Comparison of ENCODE assay signal across 7 mouse cellular contexts in the genomic region with DNA sequence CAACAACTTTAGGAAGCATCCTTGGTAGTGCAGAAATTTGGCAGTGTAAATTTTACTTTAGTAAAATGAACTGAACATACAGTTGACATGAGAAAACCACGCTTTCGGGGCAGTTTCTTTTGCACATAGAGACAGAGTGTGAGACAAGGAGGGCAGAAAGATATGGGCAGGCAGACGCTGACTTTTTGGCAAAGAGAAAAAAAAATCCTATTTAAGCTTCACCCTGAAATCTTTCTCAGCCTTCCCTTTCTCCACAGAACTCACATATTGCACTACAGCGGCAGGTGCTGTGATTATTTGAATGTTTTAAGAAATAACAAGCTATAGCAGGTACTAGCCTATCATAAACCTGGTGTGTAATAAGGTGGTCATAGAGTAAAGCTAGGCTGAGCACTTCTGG. TPM values are rescaled to one million over a fixed set of nuclear protein-coding genes. Genes with fewer than 3 reads are reported as not detected.
A peak's percentile ranks its signal among the peaks of the same experiment; 100 is the strongest.
DNase-seq lines count a peak whose midpoint lies in the region; ATAC-seq and TF ChIP-seq lines count a peak whose summit lies in the region.

No protein-coding gene starts in this region.

- H3K36me3 ChIP-seq in kidney, postnatal 0 days (ENCODE audit: insufficient read depth, low read length): 0 out of 2 replicates have a peak, but pooled peaks cover 7% of the 10 kb centered on the region
- H3K36me3 ChIP-seq in embryonic facial prominence, embryonic 13.5 days: no peaks in the 10 kb centered on the region
- H3K36me3 ChIP-seq in forebrain, embryonic 15.5 days: no peaks in the 10 kb centered on the region
- no peaks in the 10 kb centered on the region for H3K36me3 ChIP-seq in midbrain, embryonic 14.5 days (ENCODE audit: control insufficient read depth, insufficient read depth, low read length)

- peak overlapping the region; percentile 84 for H3K27ac ChIP-seq in kidney, postnatal 0 days
- H3K27ac ChIP-seq in embryonic facial prominence, embryonic 13.5 days: no peak overlapping the region
- H3K27ac ChIP-seq in forebrain, embryonic 15.5 days (replicated peaks): 0 out of 2 replicates have a peak overlapping the region, but pooled peaks have one; percentile 15
- peak overlapping the region; percentile 46 for H3K27ac ChIP-seq in midbrain, embryonic 14.5 days (replicated peaks; ENCODE audit: low read depth, low read length)

- TF ChIP-seq CTCF in kidney, postnatal 0 days (IDR thresholded peaks at IDR 0.05; ENCODE audit: low read depth): no peak

- no peaks in the 10 kb centered on the region for H3K27me3 ChIP-seq in kidney, postnatal 0 days (ENCODE audit: insufficient read depth, low read length)
- peaks cover 67% of the 10 kb centered on the region for H3K27me3 ChIP-seq in embryonic facial prominence, embryonic 13.5 days
- peaks cover 44% of the 10 kb centered on the region for H3K27me3 ChIP-seq in forebrain, embryonic 15.5 days
- peaks cover 50% of the 10 kb centered on the region for H3K27me3 ChIP-seq in midbrain, embryonic 14.5 days (ENCODE audit: control insufficient read depth, insufficient read depth, low read length)

- WGBS in kidney, postnatal 0 days: 23% methylated on average over 4 of the region's 4 CpGs
- 27% methylated on average over 4 of the region's 4 CpGs for WGBS in embryonic facial prominence, embryonic 13.5 days
- WGBS in forebrain, embryonic 15.5 days: 18% methylated on average over 4 of the region's 4 CpGs
- WGBS in midbrain, embryonic 14.5 days: 11% methylated on average over 4 of the region's 4 CpGs

- DNase-seq in kidney, postnatal 0 days (ENCODE audit: low spot score): peak; percentile 46
- DNase-seq in kidney, adult 9 months: no peak
- DNase-seq in midbrain, embryonic 14.5 days: peak; percentile 34
- DNase-seq in right cerebral cortex, adult 2 months (ENCODE audit: low spot score in 2 of 2): no peak

- peak overlapping the region; percentile 90 for H3K9ac ChIP-seq in kidney, postnatal 0 days (ENCODE audit: low read depth, low read length)
- no peak overlapping the region for H3K9ac ChIP-seq in embryonic facial prominence, embryonic 13.5 days
- H3K9ac ChIP-seq in forebrain, embryonic 15.5 days (replicated peaks): 0 out of 2 replicates have a peak overlapping the region, but pooled peaks have one; percentile 26
- peak overlapping the region; percentile 47 for H3K9ac ChIP-seq in midbrain, embryonic 14.5 days (replicated peaks; ENCODE audit: low read length)

- no peaks in the 10 kb centered on the region; the same call in 1 of the 2 replicates for H3K4me1 ChIP-seq in kidney, postnatal 0 days (replicated peaks; ENCODE audit: insufficient read depth, low read length)
- H3K4me1 ChIP-seq in embryonic facial prominence, embryonic 13.5 days: peaks cover 17% of the 10 kb centered on the region
- peaks cover 25% of the 10 kb centered on the region for H3K4me1 ChIP-seq in forebrain, embryonic 15.5 days
- no peaks in the 10 kb centered on the region for H3K4me1 ChIP-seq in midbrain, embryonic 14.5 days (ENCODE audit: control insufficient read depth, insufficient read depth, low read length)

- H3K4me2 ChIP-seq in kidney, postnatal 0 days (ENCODE audit: low read length): peak overlapping the region; percentile 82
- peak overlapping the region; percentile 24; the same call in 1 of the 2 replicates for H3K4me2 ChIP-seq in embryonic facial prominence, embryonic 13.5 days
- peak overlapping the region; percentile 22; the same call in 1 of the 2 replicates for H3K4me2 ChIP-seq in forebrain, embryonic 15.5 days (replicated peaks)
- peak overlapping the region; percentile 78 for H3K4me2 ChIP-seq in midbrain, embryonic 14.5 days (ENCODE audit: low read length)

- H3K4me3 ChIP-seq in kidney, postnatal 0 days (replicated peaks; ENCODE audit: low read depth, low read length): peak overlapping the region; percentile 98
- H3K4me3 ChIP-seq in embryonic facial prominence, embryonic 13.5 days: 0 out of 2 replicates have a peak overlapping the region, but pooled peaks have one; percentile 16
- H3K4me3 ChIP-seq in forebrain, embryonic 15.5 days: peak overlapping the region; percentile 13
- H3K4me3 ChIP-seq in midbrain, embryonic 14.5 days (replicated peaks; ENCODE audit: low read depth, low read length): peak overlapping the region; percentile 59

- no peak for ATAC-seq in kidney, postnatal 0 days (replicated peaks; ENCODE audit: low FRiP score, low read depth)
- ATAC-seq in embryonic facial prominence, embryonic 13.5 days (ENCODE audit: insufficient number of reproducible peaks, insufficient read depth, low FRiP score, low TSS enrichment, low read depth): no peak
- no peak for ATAC-seq in forebrain, embryonic 15.5 days (replicated peaks)
- no peak for ATAC-seq in midbrain, embryonic 14.5 days (ENCODE audit: low FRiP score, low TSS enrichment)
- no peak for ATAC-seq in inflammation-experienced regulatory T-cells, adult 6 months

- no peaks in the 10 kb centered on the region for H3K9me3 ChIP-seq in kidney, postnatal 0 days (replicated peaks; ENCODE audit: low read length)
- H3K9me3 ChIP-seq in embryonic facial prominence, embryonic 13.5 days: no peaks in the 10 kb centered on the region
- H3K9me3 ChIP-seq in forebrain, embryonic 15.5 days: no peaks in the 10 kb centered on the region
- H3K9me3 ChIP-seq in midbrain, embryonic 14.5 days (ENCODE audit: control insufficient read depth, low read length): no peaks in the 10 kb centered on the region

RNA-seq across cellular contexts. Expression of gene Nr2f2, which starts 3.2 kb away (rescaled TPM):
- polyA plus RNA-seq in kidney, postnatal 0 days (2015; fragmentation: Nextera tagmentation; extraction: Ambion mirVana): 190 and 203 TPM in 2 replicates
- polyA plus RNA-seq in embryonic facial prominence, embryonic 13.5 days (2015; fragmentation: Nextera tagmentation; extraction: Ambion mirVana): 36.0 and 42.9 TPM in 2 replicates
- polyA plus RNA-seq in forebrain, embryonic 15.5 days (2015; fragmentation: Nextera tagmentation; extraction: Ambion mirVana): 76.2 and 95.0 TPM in 2 replicates
- 113 and 120 TPM in 2 replicates for polyA plus RNA-seq in midbrain, embryonic 14.5 days (2014; fragmentation: Nextera tagmentation; extraction: Ambion mirVana)
- under 1 TPM in 1 of 3 experiments, not detected in 2; 0.32 TPM for polyA plus RNA-seq in inflammation-experienced regulatory T-cells, adult 6 months (2017; shearing (Covaris generic))

Comparison
In these comparisons a context has a peak if more than half of its experiments do, and no peak if none do; other contexts are left out.
1. DNase-seq: peak in kidney, postnatal 0 days (single experiment) and midbrain, embryonic 14.5 days (single experiment); none in kidney, adult 9 months (single experiment) and right cerebral cortex, adult 2 months (0 of 2).
2. H3K4me2 ChIP-seq: peak in every context shown above with its lines; median percentile 82 in kidney, postnatal 0 days; 78 in midbrain, embryonic 14.5 days; 24 in embryonic facial prominence, embryonic 13.5 days; 22 in forebrain, embryonic 15.5 days.
3. H3K4me3 ChIP-seq: peak in every context shown above with its lines; median percentile 98 in kidney, postnatal 0 days; 59 in midbrain, embryonic 14.5 days; 16 in embryonic facial prominence, embryonic 13.5 days; 13 in forebrain, embryonic 15.5 days.
4. RNA of gene Nr2f2, which starts 3.2 kb away (polyA plus RNA-seq): 190 to 203 TPM in kidney, postnatal 0 days, 113 to 120 TPM in midbrain, embryonic 14.5 days, 76.2 to 95.0 TPM in forebrain, embryonic 15.5 days and 36.0 to 42.9 TPM in embryonic facial prominence, embryonic 13.5 days; 0.32 TPM in inflammation-experienced regulatory T-cells, adult 6 months; every median in the first group is over 10 times any median in the second.